23 mouse cellular contexts compared by ENCODE assay signal in the genomic region with DNA sequence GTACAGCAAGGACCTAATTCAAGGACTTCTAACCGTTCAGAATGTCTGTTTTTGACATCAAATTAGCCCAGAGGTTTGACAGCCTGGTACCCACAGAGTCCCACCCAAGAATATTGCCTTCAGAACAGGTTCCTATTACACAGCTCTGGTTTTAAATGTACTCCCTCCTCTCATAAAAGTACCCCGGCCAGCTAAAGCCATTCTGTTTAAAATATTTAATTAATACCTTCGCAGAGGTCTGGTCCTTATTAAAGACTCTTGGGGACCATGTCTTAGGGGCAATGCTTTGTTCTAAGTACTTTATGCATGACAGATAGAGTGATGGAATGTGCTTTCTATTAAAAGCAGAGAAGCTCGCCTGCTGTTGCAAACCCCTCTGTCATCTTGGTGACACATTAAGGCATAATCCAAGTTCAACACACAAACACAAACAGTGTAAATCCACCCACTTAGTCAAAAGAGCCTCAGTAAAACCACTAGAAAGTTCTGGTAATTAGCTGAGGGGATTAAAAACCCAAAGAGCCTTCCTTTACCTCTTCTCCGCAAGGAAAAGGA.
A peak's percentile ranks its signal among the peaks of the same experiment; 100 is the strongest.
DNase-seq lines count a peak whose midpoint lies in the region; ATAC-seq and TF ChIP-seq lines count a peak whose summit lies in the region.
"Had no signal": no experiment of that assay in that cellular context is flagged by ENCODE, and none has a peak within 500 bp of the region (broad histone marks: within the 10 kb centered on the region; RNA-seq: fewer than 3 reads in every experiment).

No protein-coding gene starts in this region.

- H3K27me3 ChIP-seq in forebrain, embryonic 11.5 days (ENCODE audit: control insufficient read depth, insufficient read depth, low read length), result no peaks in the 10 kb centered on the region
- no peaks in the 10 kb centered on the region for H3K27me3 ChIP-seq in forebrain, embryonic 16.5 days (replicated peaks; ENCODE audit: control insufficient read depth, insufficient read depth, low read length)
- no peaks in the 10 kb centered on the region for H3K27me3 ChIP-seq in embryonic facial prominence, embryonic 14.5 days (replicated peaks; ENCODE audit: control insufficient read depth, insufficient read depth, low read length)
- H3K27me3 ChIP-seq in limb, embryonic 10.5 days (ENCODE audit: low read depth, poor library complexity, severe bottlenecking), result no peaks in the 10 kb centered on the region; the same call in 1 of the 2 replicates
- H3K27me3 ChIP-seq in limb, embryonic 14.5 days (ENCODE audit: control insufficient read depth, insufficient read depth, low read length), result no peaks in the 10 kb centered on the region; the same call in 1 of the 2 replicates
- no peaks in the 10 kb centered on the region for H3K27me3 ChIP-seq in liver, embryonic 11.5 days (replicated peaks; ENCODE audit: control insufficient read depth, insufficient read depth, low read length)

- no peak for DNase-seq in forebrain, embryonic 11.5 days (ENCODE audit: low spot score)
- peak; percentile 47 for DNase-seq in embryonic facial prominence, embryonic 14.5 days (ENCODE audit: low spot score)
- DNase-seq in limb, embryonic 10.5 days (ENCODE audit: low spot score), result no peak
- no peak for DNase-seq in limb, embryonic 14.5 days (ENCODE audit: low spot score)
- no peak for DNase-seq in liver, embryonic 11.5 days (ENCODE audit: low spot score)
- DNase-seq in B cell, adult 2 months, result no peak
- no peak for DNase-seq in layer of hippocampus, postnatal 25 days (ENCODE audit: extremely low spot score in 1 of 2, low spot score in 1 of 2)
- DNase-seq: adrenal gland, postnatal 10 days; cerebellum, adult 11-12 months; cerebellum, adult 9-10 months; cerebellum, postnatal 25 days; forebrain, postnatal 0 days; gastrocnemius, adult 2 months; gastrocnemius, postnatal 25 days; heart, postnatal 10 days; heart, postnatal 4 days had no signal

- H3K4me3 ChIP-seq in forebrain, embryonic 11.5 days (ENCODE audit: low read depth, low read length), result no peak overlapping the region
- no peak overlapping the region for H3K4me3 ChIP-seq in forebrain, embryonic 16.5 days (replicated peaks; ENCODE audit: low read length)
- no peak overlapping the region for H3K4me3 ChIP-seq in embryonic facial prominence, embryonic 14.5 days (ENCODE audit: low read depth, low read length)
- no peak overlapping the region for H3K4me3 ChIP-seq in limb, embryonic 10.5 days
- H3K4me3 ChIP-seq in limb, embryonic 14.5 days (replicated peaks; ENCODE audit: low read length), result no peak overlapping the region
- no peak overlapping the region for H3K4me3 ChIP-seq in liver, embryonic 11.5 days (ENCODE audit: low read depth, low read length)
- H3K4me3 ChIP-seq: forebrain, embryonic 12.5 days; gastrocnemius, adult 2 months; heart, embryonic 10.5 days; hindbrain, embryonic 12.5 days had no signal

- peak; percentile 51; the same call in 1 of the 2 replicates for ATAC-seq in forebrain, embryonic 11.5 days (replicated peaks; ENCODE audit: low FRiP score)
- no peak for ATAC-seq in forebrain, embryonic 16.5 days
- peak; percentile 26; the same call in 1 of the 2 replicates for ATAC-seq in embryonic facial prominence, embryonic 14.5 days (ENCODE audit: low read depth)
- 0 out of 2 replicates have a peak, but pooled peaks have one; percentile 23 for ATAC-seq in limb, embryonic 14.5 days (ENCODE audit: low FRiP score, low read depth)
- no peak for ATAC-seq in liver, embryonic 11.5 days (replicated peaks; ENCODE audit: low FRiP score)
- ATAC-seq: CD4-positive, CD25-positive, alpha-beta regulatory T cell, adult 4 months; forebrain, postnatal 0 days; hindbrain, embryonic 16.5 days had no signal

- H3K4me2 ChIP-seq in forebrain, embryonic 11.5 days (ENCODE audit: low read depth, low read length, severe bottlenecking), result no peak overlapping the region
- H3K4me2 ChIP-seq in forebrain, embryonic 16.5 days (ENCODE audit: low read length), result no peak overlapping the region
- 0 out of 2 replicates have a peak overlapping the region, but pooled peaks have one; percentile 15 for H3K4me2 ChIP-seq in embryonic facial prominence, embryonic 14.5 days (ENCODE audit: low read depth, low read length)
- no peak overlapping the region for H3K4me2 ChIP-seq in limb, embryonic 14.5 days (replicated peaks; ENCODE audit: low read depth, low read length, severe bottlenecking)
- no peak overlapping the region for H3K4me2 ChIP-seq in liver, embryonic 11.5 days
- H3K4me2 ChIP-seq: forebrain, embryonic 12.5 days; hindbrain, embryonic 12.5 days had no signal

- H3K9ac ChIP-seq in forebrain, embryonic 11.5 days (ENCODE audit: low read length), result no peak overlapping the region
- H3K9ac ChIP-seq in forebrain, embryonic 16.5 days (replicated peaks; ENCODE audit: low read depth, low read length), result no peak overlapping the region
- H3K9ac ChIP-seq in embryonic facial prominence, embryonic 14.5 days (ENCODE audit: low read depth, low read length), result no peak overlapping the region
- no peak overlapping the region for H3K9ac ChIP-seq in limb, embryonic 14.5 days (ENCODE audit: low read depth, low read length, severe bottlenecking)
- no peak overlapping the region for H3K9ac ChIP-seq in liver, embryonic 11.5 days (ENCODE audit: low read depth, low read length)
- H3K9ac ChIP-seq: forebrain, embryonic 12.5 days; forebrain, postnatal 0 days; hindbrain, embryonic 12.5 days had no signal

- H3K27ac ChIP-seq in forebrain, embryonic 11.5 days (ENCODE audit: low read depth, low read length), result no peak overlapping the region
- H3K27ac ChIP-seq in forebrain, embryonic 16.5 days (ENCODE audit: low read length), result no peak overlapping the region
- H3K27ac ChIP-seq in embryonic facial prominence, embryonic 14.5 days (replicated peaks; ENCODE audit: low read depth, low read length), result no peak overlapping the region
- peak overlapping the region; percentile 42 for H3K27ac ChIP-seq in limb, embryonic 10.5 days
- no peak overlapping the region for H3K27ac ChIP-seq in limb, embryonic 14.5 days (replicated peaks; ENCODE audit: low read depth, low read length)
- H3K27ac ChIP-seq in liver, embryonic 11.5 days (ENCODE audit: low read depth, low read length), result no peak overlapping the region
- H3K27ac ChIP-seq: forebrain, embryonic 12.5 days; gastrocnemius, adult 2 months; heart, embryonic 10.5 days; hindbrain, embryonic 12.5 days had no signal

- H3K4me1 ChIP-seq in forebrain, embryonic 11.5 days (replicated peaks; ENCODE audit: control insufficient read depth, insufficient read depth, low read length), result peaks cover 3% of the 10 kb centered on the region; the same call in 1 of the 2 replicates
- no peaks in the 10 kb centered on the region for H3K4me1 ChIP-seq in forebrain, embryonic 16.5 days (replicated peaks; ENCODE audit: control insufficient read depth, insufficient read depth, low read length)
- H3K4me1 ChIP-seq in embryonic facial prominence, embryonic 14.5 days (ENCODE audit: control insufficient read depth, insufficient read depth, low read length), result peaks cover 9% of the 10 kb centered on the region
- peaks cover 28% of the 10 kb centered on the region for H3K4me1 ChIP-seq in limb, embryonic 10.5 days
- peaks cover 11% of the 10 kb centered on the region for H3K4me1 ChIP-seq in limb, embryonic 14.5 days (ENCODE audit: control insufficient read depth, insufficient read depth, low read length)
- no peaks in the 10 kb centered on the region for H3K4me1 ChIP-seq in liver, embryonic 11.5 days (replicated peaks; ENCODE audit: control insufficient read depth, insufficient read depth, low read length)
- H3K4me1 ChIP-seq: forebrain, embryonic 12.5 days; heart, embryonic 10.5 days; hindbrain, embryonic 12.5 days had no signal

- 27% methylated on average over 5 of the region's 5 CpGs for WGBS in forebrain, embryonic 11.5 days
- WGBS in forebrain, embryonic 16.5 days, result 14% methylated on average over 5 of the region's 5 CpGs
- WGBS in embryonic facial prominence, embryonic 14.5 days, result 32% methylated on average over 5 of the region's 5 CpGs
- WGBS in limb, embryonic 10.5 days, result 17% methylated on average over 5 of the region's 5 CpGs
- 10% methylated on average over 5 of the region's 5 CpGs for WGBS in limb, embryonic 14.5 days
- 67% methylated on average over 5 of the region's 5 CpGs for WGBS in liver, embryonic 11.5 days

- no peaks in the 10 kb centered on the region for H3K9me3 ChIP-seq in forebrain, embryonic 11.5 days (ENCODE audit: control insufficient read depth, low read length)
- H3K9me3 ChIP-seq in forebrain, embryonic 16.5 days (ENCODE audit: control insufficient read depth, low read length), result no peaks in the 10 kb centered on the region
- no peaks in the 10 kb centered on the region for H3K9me3 ChIP-seq in embryonic facial prominence, embryonic 14.5 days (ENCODE audit: control insufficient read depth, low read length)
- no peaks in the 10 kb centered on the region for H3K9me3 ChIP-seq in limb, embryonic 10.5 days (replicated peaks)
- no peaks in the 10 kb centered on the region; the same call in 1 of the 2 replicates for H3K9me3 ChIP-seq in limb, embryonic 14.5 days (ENCODE audit: control insufficient read depth, low read length)
- H3K9me3 ChIP-seq in liver, embryonic 11.5 days (ENCODE audit: control insufficient read depth, low read length), result no peaks in the 10 kb centered on the region
- H3K9me3 ChIP-seq: forebrain, embryonic 12.5 days; G1E; heart, embryonic 10.5 days; hindbrain, embryonic 12.5 days had no signal

- TF ChIP-seq POLR2A in limb, embryonic 14.5 days (IDR thresholded peaks at IDR 0.05; ENCODE audit: borderline replicate concordance, extremely low read depth, insufficient read depth, insufficient read length), result no peak

- no peaks in the 10 kb centered on the region for H3K36me3 ChIP-seq in forebrain, embryonic 11.5 days (ENCODE audit: control insufficient read depth, insufficient read depth, low read length)
- no peaks in the 10 kb centered on the region for H3K36me3 ChIP-seq in forebrain, embryonic 16.5 days (ENCODE audit: control insufficient read depth, insufficient read depth)
- no peaks in the 10 kb centered on the region for H3K36me3 ChIP-seq in embryonic facial prominence, embryonic 14.5 days (ENCODE audit: control insufficient read depth, insufficient read depth, low read length)
- no peaks in the 10 kb centered on the region for H3K36me3 ChIP-seq in limb, embryonic 10.5 days
- no peaks in the 10 kb centered on the region for H3K36me3 ChIP-seq in limb, embryonic 14.5 days (ENCODE audit: control insufficient read depth, insufficient read depth, low read length)
- no peaks in the 10 kb centered on the region for H3K36me3 ChIP-seq in liver, embryonic 11.5 days (ENCODE audit: control insufficient read depth, insufficient read depth, low read length)
- H3K36me3 ChIP-seq: forebrain, embryonic 12.5 days; G1E; heart, embryonic 10.5 days; hindbrain, embryonic 12.5 days had no signal

Comparison
In these comparisons a context has a peak if more than half of its experiments do, and no peak if none do; other contexts are left out.
1. ATAC-seq: peak in forebrain, embryonic 11.5 days (single experiment), embryonic facial prominence, embryonic 14.5 days (single experiment) and limb, embryonic 14.5 days (single experiment); none in forebrain, embryonic 16.5 days (single experiment) and liver, embryonic 11.5 days (single experiment).